Mouse (Mus musculus) neural tube, embryonic 14.5 days (tissue): Measurements from ENCODE around the gene 1700003F12Rik. TPM values are rescaled to one million over a fixed set of nuclear protein-coding genes. Genes with fewer than 3 reads are reported as not detected.

ENCODE experiments used
- ATAC-seq: fragments of 200-750 bp; cut with Nextera tagmentation; 2 replicates; pipeline ENCODE4 v1.8.0; 2017; ENCODE audit warnings: low read depth, mild to moderate bottlenecking, moderate TSS enrichment, moderate library complexity
- H3K27ac ChIP-seq: fragments of 300-500 bp; sonication (generic); 2 replicates; pipeline ENCODE4 v1.5.1; 2014; ENCODE audit warnings: low read depth, mild to moderate bottlenecking, control low read depth, low read length, moderate library complexity, mixed read lengths
- H3K27me3 ChIP-seq: fragments of 300-500 bp; sonication (generic); 2 replicates; pipeline ENCODE4 v1.6.1; 2014; ENCODE audit warnings: low read length; ENCODE audit not compliant: control insufficient read depth, insufficient read depth
- H3K36me3 ChIP-seq: fragments of 300-500 bp; sonication (generic); 2 replicates; pipeline ENCODE4 v1.6.1; 2014; ENCODE audit warnings: low read length, mixed read lengths; ENCODE audit not compliant: control insufficient read depth, insufficient read depth
- H3K4me1 ChIP-seq: fragments of 300-500 bp; sonication (generic); 2 replicates; pipeline ENCODE4 v1.6.1; 2014; ENCODE audit warnings: low read length; ENCODE audit not compliant: control insufficient read depth, insufficient read depth
- H3K4me2 ChIP-seq: fragments of 300-500 bp; sonication (generic); 2 replicates; pipeline ENCODE4 v1.6.1; 2014; ENCODE audit warnings: mild to moderate bottlenecking, low read depth, low read length, control low read depth
- H3K4me3 ChIP-seq: fragments of 300-500 bp; sonication (generic); 2 replicates; pipeline ENCODE4 v1.5.1; 2014; ENCODE audit warnings: low read depth, low read length, control low read depth, mixed read lengths
- H3K9ac ChIP-seq: fragments of 300-500 bp; sonication (generic); replicated peaks from 2 replicates; pipeline ENCODE4 v1.6.1; 2014; ENCODE audit warnings: low read depth, mild to moderate bottlenecking, control low read depth, low read length, mixed read lengths
- H3K9me3 ChIP-seq: fragments of 300-500 bp; sonication (generic); 2 replicates; pipeline ENCODE4 v1.6.1; 2016; ENCODE audit warnings: low read length; ENCODE audit not compliant: control insufficient read depth
- WGBS: fragments of 180-500 bp; shearing (Covaris S2); extraction: QIAGEN DNeasy Blood & Tissue Kit; methylation state at CpG from one replicate; pipeline ENCODE4 v1.1.7; 2014; 5-methylcytosine and 5-hydroxymethylcytosine counted together
- polyA plus RNA-seq: library from polyadenylated mRNA; unstranded; fragments of >200 nt; fragmentation: Nextera tagmentation; extraction: Ambion mirVana; gene quantifications from 2 replicates; pipeline ENCODE4 v1.2.1, GENCODE M21; 2014

The 1700003F12Rik gene
- polyA plus RNA-seq, 1 experiment from 2014 or later = 1.6 TPM

- WGBS = 78% methylated on average over 4 of the region's 4 CpGs
- Histone ChIP-seq H3K4me3 (no peak overlapping the region), H3K27ac (no peak overlapping the region), H3K9me3 (no peaks in the 10 kb centered on the region), H3K9ac (no peak overlapping the region), H3K36me3 (0 out of 2 replicates have a peak, but pooled peaks cover 5% of the 10 kb centered on the region), H3K27me3 (no peaks in the 10 kb centered on the region), H3K4me2 (no peak overlapping the region), H3K4me1 (0 out of 2 replicates have a peak, but pooled peaks cover 4% of the 10 kb centered on the region)
- no peak for ATAC-seq
Observed at GRCm38 (mm10) chr2:154589051-154589450, 42.2 kb downstream of the 1700003F12Rik start.

- Histone ChIP-seq H3K4me2 (no peak overlapping the region), H3K4me3 (no peak overlapping the region), H3K27ac (no peak overlapping the region), H3K4me1 (no peaks in the 10 kb centered on the region), H3K9me3 (no peaks in the 10 kb centered on the region), H3K27me3 (no peaks in the 10 kb centered on the region), H3K36me3 (0 out of 2 replicates have a peak, but pooled peaks cover 5% of the 10 kb centered on the region), H3K9ac (no peak overlapping the region)
- WGBS = 94% methylated on average over 3 of the region's 3 CpGs
- ATAC-seq = no peak
Observed at GRCm38 (mm10) chr2:154591239-154591638, 44.4 kb downstream of the 1700003F12Rik start.

GRCm38 (mm10) chr2:154593025-154593424 is 46.1 kb downstream of the 1700003F12Rik start:
- Histone ChIP-seq H3K27me3 (no peaks in the 10 kb centered on the region), H3K27ac (no peak overlapping the region), H3K9me3 (no peaks in the 10 kb centered on the region), H3K4me1 (no peaks in the 10 kb centered on the region), H3K9ac (no peak overlapping the region), H3K36me3 (no peaks in the 10 kb centered on the region), H3K4me3 (no peak overlapping the region), H3K4me2 (no peak overlapping the region)
- ATAC-seq = no peak
- WGBS = 64% methylated on average over 3 of the region's 3 CpGs

GRCm38 (mm10) chr2:154595775-154596174 is 48.9 kb downstream of the 1700003F12Rik start:
- Histone ChIP-seq H3K27me3 (no peaks in the 10 kb centered on the region), H3K27ac (no peak overlapping the region), H3K36me3 (no peaks in the 10 kb centered on the region), H3K4me2 (no peak overlapping the region), H3K9ac (no peak overlapping the region), H3K9me3 (no peaks in the 10 kb centered on the region), H3K4me3 (no peak overlapping the region), H3K4me1 (no peaks in the 10 kb centered on the region)
- ATAC-seq = no peak
- 71% methylated on average over 5 of the region's 5 CpGs for WGBS

GRCm38 (mm10) chr2:154597399-154597798 is 50.5 kb downstream of the 1700003F12Rik start:
- no peak overlapping the region for H3K4me3 ChIP-seq
- no peaks in the 10 kb centered on the region for H3K27me3 ChIP-seq
- H3K36me3 ChIP-seq = no peaks in the 10 kb centered on the region
- no peak overlapping the region for H3K9ac ChIP-seq
- no peaks in the 10 kb centered on the region for H3K4me1 ChIP-seq
- H3K4me2 ChIP-seq = no peak overlapping the region
- no peak overlapping the region for H3K27ac ChIP-seq
- no peak for ATAC-seq
- WGBS = 88% methylated on average over 3 of the region's 3 CpGs
- H3K9me3 ChIP-seq = no peaks in the 10 kb centered on the region

Other genes with a start within 250 kb of the 1700003F12Rik start
- gene Bpifb9b, start 239.9 kb upstream of the 1700003F12Rik start, polyA plus RNA-seq = not detected in 2 replicates
- 7.1 and 10.5 TPM in 2 replicates for gene Cdk5rap1, start 174.1 kb upstream of the 1700003F12Rik start, polyA plus RNA-seq
- 4.4 and 5.1 TPM in 2 replicates for gene Snta1, start 139.0 kb upstream of the 1700003F12Rik start, polyA plus RNA-seq
- gene Cbfa2t2, start 110.6 kb upstream of the 1700003F12Rik start, polyA plus RNA-seq = 48.8 and 51.2 TPM in 2 replicates
- 0.30 and 0.62 TPM in 2 replicates for gene Actl10, start 4.7 kb downstream of the 1700003F12Rik start, polyA plus RNA-seq
- gene Necab3, start 11.8 kb downstream of the 1700003F12Rik start, polyA plus RNA-seq = 11.5 and 16.8 TPM in 2 replicates
- gene E2f1, start 22.8 kb downstream of the 1700003F12Rik start, polyA plus RNA-seq = 0.92 and 1.8 TPM in 2 replicates
- gene Pxmp4, start 56.6 kb downstream of the 1700003F12Rik start, polyA plus RNA-seq = 16.0 and 17.5 TPM in 2 replicates
- gene Zfp341, start 66.2 kb downstream of the 1700003F12Rik start, polyA plus RNA-seq = 2.0 and 2.1 TPM in 2 replicates
- 0.92 TPM in 1 of 2 replicates, not detected in the other for gene 4930519P11Rik, start 66.4 kb downstream of the 1700003F12Rik start, polyA plus RNA-seq
- 15.5 and 16.6 TPM in 2 replicates for gene Chmp4b, start 104.6 kb downstream of the 1700003F12Rik start, polyA plus RNA-seq
- not detected in 2 replicates for gene Gm14214, start 222.9 kb downstream of the 1700003F12Rik start, polyA plus RNA-seq
- 27.5 and 34.5 TPM in 2 replicates for gene Raly, start 244.0 kb downstream of the 1700003F12Rik start, polyA plus RNA-seq
- gene a, start 244.3 kb downstream of the 1700003F12Rik start, polyA plus RNA-seq = not detected in 2 replicates